Mouse (Mus musculus) embryonic facial prominence, embryonic 14.5 days (tissue): ENCODE measurements around the gene Ppp1r1b. TPM values are rescaled to one million over a fixed set of nuclear protein-coding genes. Genes with fewer than 3 reads are reported as not detected.
A peak's percentile ranks its signal among the peaks of the same experiment; 100 is the strongest.

Experiments
- ATAC-seq: fragments of 200-750 bp; cut with Nextera tagmentation; 2 replicates; pipeline ENCODE4 v1.8.0; 2017; ENCODE audit warnings: low read depth, moderate number of reproducible peaks, moderate TSS enrichment
- DNase-seq: peaks from one replicate; pipeline ENCODE4 v3.0.0-alpha.2; 2015; ENCODE audit warnings: low spot score
- H3K27ac ChIP-seq: fragments of 300-500 bp; sonication (generic); replicated peaks from 2 replicates; pipeline ENCODE4 v1.5.1; 2014; ENCODE audit warnings: low read depth, mild to moderate bottlenecking, low read length, moderate library complexity
- H3K27me3 ChIP-seq: fragments of 300-500 bp; sonication (generic); replicated peaks from 2 replicates; pipeline ENCODE4 v1.6.1; 2014; ENCODE audit warnings: low read length; ENCODE audit not compliant: control insufficient read depth, insufficient read depth
- H3K36me3 ChIP-seq: fragments of 300-500 bp; sonication (generic); 2 replicates; pipeline ENCODE4 v1.6.1; 2014; ENCODE audit warnings: low read length, mixed read lengths; ENCODE audit not compliant: control insufficient read depth, insufficient read depth
- H3K4me1 ChIP-seq: fragments of 300-500 bp; sonication (generic); 2 replicates; pipeline ENCODE4 v1.6.1; 2014; ENCODE audit warnings: antibody characterized with exemption, low read length; ENCODE audit not compliant: control insufficient read depth, insufficient read depth
- H3K4me2 ChIP-seq: fragments of 300-500 bp; sonication (generic); 2 replicates; pipeline ENCODE4 v1.6.1; 2014; ENCODE audit warnings: low read depth, mild to moderate bottlenecking, low read length, moderate library complexity, mixed read lengths
- H3K4me3 ChIP-seq: fragments of 300-500 bp; sonication (generic); 2 replicates; pipeline ENCODE4 v1.5.1; 2014; ENCODE audit warnings: low read depth, mild to moderate bottlenecking, low read length
- H3K9ac ChIP-seq: fragments of 300-500 bp; sonication (generic); 2 replicates; pipeline ENCODE4 v1.6.1; 2014; ENCODE audit warnings: low read depth, mild to moderate bottlenecking, low read length, moderate library complexity, mixed read lengths
- H3K9me3 ChIP-seq: fragments of 300-500 bp; sonication (generic); 2 replicates; pipeline ENCODE4 v1.6.1; 2016; ENCODE audit warnings: low read length; ENCODE audit not compliant: control insufficient read depth
- WGBS: fragments of 180-500 bp; shearing (Covaris S2); extraction: QIAGEN DNeasy Blood & Tissue Kit; methylation state at CpG from one replicate; pipeline ENCODE4 v1.1.7; 2014; 5-methylcytosine and 5-hydroxymethylcytosine counted together
- polyA plus RNA-seq: library from polyadenylated mRNA; unstranded; fragments of >200 nt; fragmentation: Nextera tagmentation; extraction: Ambion mirVana; gene quantifications from 2 replicates; pipeline ENCODE4 v1.2.1, GENCODE M21; 2014

The Ppp1r1b gene
- polyA plus RNA-seq, 1 experiment from 2014 or later, result 4.1 TPM

DNA sequence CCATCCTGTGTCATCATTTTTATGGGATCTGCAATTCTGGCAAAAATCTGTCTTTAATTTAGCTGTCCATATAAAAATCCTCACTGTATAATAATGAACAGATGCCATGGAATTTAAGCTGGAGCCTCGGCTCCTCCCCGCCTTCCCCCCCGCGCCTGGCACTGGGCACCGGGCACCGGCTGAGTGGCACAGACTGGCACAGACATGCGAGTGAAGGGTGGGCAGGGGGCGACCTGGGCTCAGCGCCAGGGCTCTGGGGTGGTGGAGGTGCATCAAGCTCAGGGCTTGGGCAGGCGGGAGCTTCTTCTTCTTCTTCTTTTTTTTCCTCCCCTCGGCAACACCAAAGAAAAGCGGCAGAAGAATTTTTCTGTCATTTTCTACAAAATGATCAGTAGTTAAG lies 27.8 kb upstream of the Ppp1r1b start:
- WGBS, result 3% methylated on average over 12 of the region's 12 CpGs
- Histone ChIP-seq H3K4me3 (peak overlapping the region; percentile 13; the same call in 1 of the 2 replicates), H3K36me3 (no peaks in the 10 kb centered on the region), H3K4me2 (peak overlapping the region; percentile 40), H3K9me3 (no peaks in the 10 kb centered on the region), H3K4me1 (peaks cover 4% of the 10 kb centered on the region; the same call in 1 of the 2 replicates), H3K27ac (no peak overlapping the region), H3K27me3 (peaks cover 100% of the 10 kb centered on the region), H3K9ac (no peak overlapping the region)
- ATAC-seq (no peak), DNase-seq (no peak)

DNA sequence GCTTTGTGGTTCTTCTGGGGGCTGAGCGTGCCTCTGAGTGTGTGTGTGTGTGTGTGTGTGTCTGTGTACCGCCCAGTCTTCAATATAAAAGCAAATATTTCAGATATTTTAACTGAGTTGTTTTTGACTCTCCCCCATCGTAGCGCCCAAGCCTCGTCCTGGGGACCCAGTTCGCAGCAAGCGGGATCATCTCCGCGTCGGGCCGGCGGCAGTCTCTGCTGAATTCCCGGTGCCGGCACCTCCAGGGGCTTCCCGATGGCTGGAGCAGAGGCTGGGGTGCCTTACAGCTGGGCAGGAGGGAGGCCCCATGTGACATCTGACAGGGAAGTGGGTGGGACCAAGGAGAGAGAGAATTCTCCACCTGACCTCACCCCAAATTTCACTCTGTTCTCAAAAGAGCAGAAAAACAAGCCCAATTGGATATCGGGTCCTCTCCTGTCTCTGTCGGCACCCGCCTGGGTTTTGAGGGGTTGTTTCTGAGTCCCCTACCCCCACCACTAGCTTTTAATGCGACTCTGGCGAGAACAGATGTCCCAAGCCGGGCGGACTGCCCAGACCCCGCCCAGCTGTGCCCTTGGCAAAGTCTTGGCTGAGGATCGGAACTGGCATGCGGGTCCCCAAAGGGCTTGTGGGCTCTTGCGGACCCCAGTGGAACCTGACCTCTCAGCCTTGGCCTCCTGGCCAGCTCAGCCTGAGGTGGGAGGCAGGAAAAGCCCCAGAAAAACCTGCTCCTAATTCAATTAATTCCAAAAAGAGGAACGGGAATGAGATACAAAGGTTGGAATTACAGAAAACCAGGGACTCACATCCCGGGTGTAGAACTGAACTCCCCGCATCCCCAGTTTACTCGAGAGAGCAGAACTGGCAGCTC lies 27.2 kb upstream of the Ppp1r1b start:
- WGBS, result under 1% methylated on average over 30 of the region's 30 CpGs
- Histone ChIP-seq H3K4me3 (peak overlapping the region; percentile 5; the same call in 1 of the 2 replicates), H3K4me1 (peaks cover 4% of the 10 kb centered on the region; the same call in 1 of the 2 replicates), H3K4me2 (peak overlapping the region; percentile 28; the same call in 1 of the 2 replicates), H3K9me3 (no peaks in the 10 kb centered on the region), H3K27ac (no peak overlapping the region), H3K27me3 (peaks cover 100% of the 10 kb centered on the region), H3K36me3 (no peaks in the 10 kb centered on the region), H3K9ac (no peak overlapping the region)
- DNase-seq (no peak), ATAC-seq (no peak)

DNA sequence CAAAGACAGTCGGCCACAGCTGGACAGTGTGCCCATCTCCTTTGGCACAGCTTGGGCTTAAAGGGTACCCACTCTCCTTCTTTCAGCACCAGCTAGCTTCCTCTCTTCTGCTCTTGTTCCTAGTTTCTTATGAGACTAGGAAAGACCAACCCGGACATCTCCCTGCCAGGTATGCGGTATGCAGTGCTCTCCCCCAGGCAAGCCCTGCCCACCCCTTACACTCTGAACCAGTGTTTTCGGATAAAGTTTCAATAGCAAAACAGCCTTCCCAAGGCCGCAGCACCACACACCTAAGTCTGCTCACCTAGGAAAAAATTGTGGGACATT lies 26.6 kb upstream of the Ppp1r1b start:
- no peak for DNase-seq
- no peak overlapping the region for H3K27ac ChIP-seq

DNA sequence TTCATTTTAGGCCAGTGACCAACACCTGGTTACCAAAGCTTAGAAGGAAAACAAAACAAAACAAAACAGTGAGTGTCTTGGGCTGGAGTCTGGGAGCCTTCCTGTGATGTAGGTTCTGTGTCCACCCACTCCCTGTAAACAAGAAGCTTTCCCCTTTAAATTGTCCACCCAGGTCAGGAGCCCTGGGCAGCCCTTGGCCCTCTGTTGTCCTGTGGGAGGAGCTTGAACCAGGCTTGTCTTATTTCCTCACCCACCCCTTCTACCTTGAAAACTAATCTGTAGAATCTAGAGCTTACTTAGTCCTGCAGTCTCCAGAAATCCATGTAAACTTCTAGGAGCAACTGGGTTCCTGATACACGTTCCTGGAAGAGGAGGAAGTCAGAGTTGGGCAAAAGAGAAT lies 26.0 kb upstream of the Ppp1r1b start:
- H3K27me3 ChIP-seq, result peaks cover 100% of the 10 kb centered on the region
- no peak overlapping the region for H3K4me3 ChIP-seq
- DNase-seq, result no peak
- H3K9ac ChIP-seq, result no peak overlapping the region
- H3K4me1 ChIP-seq, result peaks cover 6% of the 10 kb centered on the region; the same call in 1 of the 2 replicates
- 3% methylated on average over 1 of the region's 1 CpGs for whole genome bisulfite sequencing
- no peak for ATAC-seq
- no peak overlapping the region for H3K27ac ChIP-seq
- H3K4me2 ChIP-seq, result no peak overlapping the region
- H3K36me3 ChIP-seq, result no peaks in the 10 kb centered on the region
- no peaks in the 10 kb centered on the region for H3K9me3 ChIP-seq

More for the DNA sequence above, 26.6 kb upstream of the Ppp1r1b start:
- Histone ChIP-seq H3K4me2 (no peak overlapping the region), H3K4me1 (peaks cover 4% of the 10 kb centered on the region; the same call in 1 of the 2 replicates), H3K27me3 (peaks cover 100% of the 10 kb centered on the region), H3K9ac (no peak overlapping the region), H3K9me3 (no peaks in the 10 kb centered on the region), H3K36me3 (no peaks in the 10 kb centered on the region), H3K4me3 (no peak overlapping the region)
- 6% methylated on average over 5 of the region's 5 CpGs for WGBS
- ATAC-seq, result no peak

DNA sequence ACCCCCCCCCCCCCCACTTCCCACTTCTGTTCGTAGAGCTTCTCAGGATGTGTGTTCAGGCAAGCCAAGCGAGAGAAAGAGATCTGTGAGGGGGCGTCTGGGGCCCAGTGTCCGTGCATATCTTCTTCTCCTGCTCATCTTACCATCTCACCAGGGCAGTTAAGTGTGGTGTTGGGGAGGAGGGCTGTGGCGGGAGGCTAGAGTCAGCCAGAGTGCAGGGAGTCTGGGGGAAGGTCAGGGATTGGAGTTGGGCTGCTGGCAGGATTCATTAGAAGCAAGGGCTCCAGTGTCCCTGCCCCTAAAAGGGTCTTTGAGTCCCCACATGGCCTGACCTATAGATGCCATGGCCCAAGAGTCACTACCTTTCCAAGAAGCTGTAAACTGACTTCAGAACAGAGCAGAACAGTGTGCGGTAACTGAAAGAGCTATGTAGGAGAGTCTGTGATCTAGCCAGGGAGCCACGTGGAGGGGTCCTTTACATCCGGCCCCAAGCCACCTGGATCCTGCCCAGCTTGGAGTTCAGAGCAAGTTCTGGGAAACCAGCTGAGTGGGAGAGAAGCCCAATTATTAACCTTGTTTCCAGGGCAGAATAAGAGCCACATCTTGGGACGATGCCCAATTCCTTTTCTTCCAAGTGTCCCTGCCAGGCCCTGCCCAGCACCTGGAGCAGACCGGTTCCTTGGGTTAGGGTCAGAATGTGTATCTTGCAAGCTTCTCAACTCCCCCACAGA lies 24.9 kb upstream of the Ppp1r1b start:
- Histone ChIP-seq H3K9me3 (no peaks in the 10 kb centered on the region), H3K27me3 (peaks cover 100% of the 10 kb centered on the region)
- WGBS, result 6% methylated on average over 10 of the region's 10 CpGs

DNA sequence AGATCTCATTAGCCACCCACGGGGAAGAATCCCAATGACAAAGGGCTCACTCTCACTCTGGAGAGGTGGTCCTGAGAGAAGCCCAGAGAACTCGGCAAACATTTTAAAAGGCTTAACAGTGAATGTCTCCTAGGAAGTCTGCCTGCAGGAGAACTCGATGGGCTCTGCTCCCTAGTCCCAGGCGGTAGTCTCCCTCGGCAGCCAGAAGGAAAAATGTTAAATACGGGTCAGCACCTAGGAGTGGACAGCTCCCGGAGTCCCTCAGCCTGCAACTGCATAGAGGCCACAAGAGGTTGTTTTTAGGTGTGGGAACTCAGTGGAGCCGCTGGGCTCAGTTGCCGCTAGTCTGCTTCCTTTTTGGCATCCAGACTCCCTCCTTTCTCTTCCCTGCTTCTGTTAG lies 24.3 kb upstream of the Ppp1r1b start:
- 3% methylated on average over 9 of the region's 9 CpGs for WGBS
- no peaks in the 10 kb centered on the region for H3K36me3 ChIP-seq
- no peak overlapping the region for H3K9ac ChIP-seq
- H3K9me3 ChIP-seq, result no peaks in the 10 kb centered on the region
- DNase-seq (peak; percentile 48), ATAC-seq (no peak)
- H3K4me1 ChIP-seq, result peaks cover 18% of the 10 kb centered on the region; the same call in 1 of the 2 replicates
- peaks cover 100% of the 10 kb centered on the region for H3K27me3 ChIP-seq
- no peak overlapping the region for H3K4me2 ChIP-seq
- no peak overlapping the region for H3K4me3 ChIP-seq
- no peak overlapping the region for H3K27ac ChIP-seq

More for the DNA sequence above, 24.9 kb upstream of the Ppp1r1b start:
- Histone ChIP-seq H3K4me3 (no peak overlapping the region), H3K4me2 (no peak overlapping the region), H3K9ac (no peak overlapping the region), H3K36me3 (no peaks in the 10 kb centered on the region), H3K27ac (no peak overlapping the region), H3K4me1 (peaks cover 15% of the 10 kb centered on the region; the same call in 1 of the 2 replicates)
- DNase-seq (no peak), ATAC-seq (no peak)

DNA sequence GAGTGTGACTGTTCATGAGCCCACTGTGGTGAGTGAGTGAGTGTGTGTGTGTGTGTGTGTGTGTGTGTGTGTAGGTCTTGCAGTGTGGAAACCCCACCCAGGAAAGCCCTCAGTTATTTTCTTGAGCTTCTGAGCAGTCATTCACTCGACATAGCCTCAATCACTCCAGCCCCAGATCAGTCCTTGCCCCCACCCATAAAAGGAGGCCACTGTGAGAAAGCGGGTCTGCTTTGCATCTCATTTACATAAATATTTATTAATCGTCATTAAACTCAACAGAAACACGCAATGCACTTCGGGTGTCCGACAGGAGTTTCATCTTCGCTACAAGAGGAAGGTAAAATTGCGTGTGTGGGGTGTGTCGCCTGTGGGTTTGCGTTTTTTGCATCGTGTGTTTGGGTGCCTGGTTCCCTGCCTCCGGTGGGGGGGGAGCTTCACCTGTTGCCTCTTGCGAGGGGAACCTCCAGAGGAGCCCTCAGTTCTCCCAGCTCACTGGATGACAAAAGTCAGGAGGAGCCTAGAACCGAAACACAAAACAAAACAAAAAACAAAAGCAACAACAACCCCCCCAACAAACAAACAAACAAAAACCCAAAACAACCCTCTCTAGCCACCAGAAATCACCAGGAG lies 22.9 kb upstream of the Ppp1r1b start:
- DNase-seq (no peak), ATAC-seq (no peak)
- H3K4me1 ChIP-seq, result peaks cover 18% of the 10 kb centered on the region; the same call in 1 of the 2 replicates
- 3% methylated on average over 14 of the region's 14 CpGs for WGBS
- H3K27ac ChIP-seq, result no peak overlapping the region
- H3K4me2 ChIP-seq, result no peak overlapping the region
- no peak overlapping the region for H3K9ac ChIP-seq
- H3K27me3 ChIP-seq, result peaks cover 100% of the 10 kb centered on the region
- no peaks in the 10 kb centered on the region for H3K9me3 ChIP-seq
- H3K36me3 ChIP-seq, result no peaks in the 10 kb centered on the region
- H3K4me3 ChIP-seq, result no peak overlapping the region

DNA sequence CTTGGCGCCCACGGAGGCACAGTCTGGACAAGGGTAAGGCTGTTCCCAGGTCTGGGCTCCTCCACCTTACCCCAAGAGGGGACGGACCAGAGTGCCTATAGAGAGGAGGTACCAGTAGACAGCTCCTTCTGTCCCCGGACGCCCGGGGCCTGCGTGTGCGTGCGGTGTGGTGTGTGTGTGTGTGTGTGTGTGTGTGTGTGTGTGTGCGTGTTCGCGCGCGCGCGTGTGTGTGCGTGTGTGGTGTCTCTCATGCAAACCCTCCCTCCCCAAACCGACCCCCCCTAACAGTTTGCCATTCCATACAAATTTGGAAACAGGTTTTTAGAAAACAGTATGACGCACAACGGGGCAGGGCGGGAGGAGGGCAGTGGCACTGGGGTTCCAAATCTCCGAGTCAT lies 22.4 kb upstream of the Ppp1r1b start:
- H3K9me3 ChIP-seq, result no peaks in the 10 kb centered on the region
- DNase-seq (no peak), ATAC-seq (no peak)
- no peak overlapping the region for H3K4me2 ChIP-seq
- H3K4me1 ChIP-seq, result peaks cover 18% of the 10 kb centered on the region; the same call in 1 of the 2 replicates
- H3K4me3 ChIP-seq, result no peak overlapping the region
- peaks cover 100% of the 10 kb centered on the region for H3K27me3 ChIP-seq
- H3K9ac ChIP-seq, result no peak overlapping the region
- no peaks in the 10 kb centered on the region for H3K36me3 ChIP-seq
- 3% methylated on average over 11 of the region's 22 CpGs for WGBS
- H3K27ac ChIP-seq, result no peak overlapping the region
